Mouse (Mus musculus) heart, postnatal 0 days (tissue): Measurements from ENCODE around the gene Fgfr2. TPM values are rescaled to one million over a fixed set of nuclear protein-coding genes. Genes with fewer than 3 reads are reported as not detected.

Experiments used
- ATAC-seq: fragments of 200-750 bp; cut with Nextera tagmentation; 2 replicates; pipeline ENCODE4 v1.8.0; 2017; ENCODE audit warnings: low read depth, moderate number of reproducible peaks, moderate library complexity; ENCODE audit not compliant: insufficient read depth
- DNase-seq: peaks from one replicate; pipeline ENCODE4 v3.0.0-alpha.2; 2016; ENCODE audit warnings: low spot score
- H3K27ac ChIP-seq: fragments of 300-500 bp; sonication (generic); 2 replicates; pipeline ENCODE4 v1.5.1; 2014; ENCODE audit warnings: low read depth, mild to moderate bottlenecking
- H3K27me3 ChIP-seq: fragments of 300-500 bp; sonication (generic); 2 replicates; pipeline ENCODE4 v1.6.1; 2014; ENCODE audit warnings: low read length, mixed read lengths; ENCODE audit not compliant: control insufficient read depth, insufficient read depth
- H3K36me3 ChIP-seq: fragments of 300-500 bp; sonication (generic); replicated peaks from 2 replicates; pipeline ENCODE4 v1.6.1; 2014; ENCODE audit warnings: low read length, mixed read lengths; ENCODE audit not compliant: control insufficient read depth, insufficient read depth
- H3K4me1 ChIP-seq: fragments of 300-500 bp; sonication (generic); 2 replicates; pipeline ENCODE4 v1.6.1; 2014; ENCODE audit warnings: antibody characterized with exemption; ENCODE audit not compliant: control insufficient read depth, insufficient read depth
- H3K4me2 ChIP-seq: fragments of 300-500 bp; sonication (generic); 2 replicates; pipeline ENCODE4 v1.6.1; 2014; ENCODE audit warnings: low read depth, mild to moderate bottlenecking, low read length, moderate library complexity
- H3K4me3 ChIP-seq: fragments of 300-500 bp; sonication (generic); 2 replicates; pipeline ENCODE4 v1.5.1; 2014; ENCODE audit warnings: low read depth, low read length
- H3K9ac ChIP-seq: fragments of 300-500 bp; sonication (generic); replicated peaks from 2 replicates; pipeline ENCODE4 v1.6.1; 2014; ENCODE audit warnings: low read depth, low read length, mixed read lengths
- H3K9me3 ChIP-seq: fragments of 300-500 bp; sonication (generic); replicated peaks from 2 replicates; pipeline ENCODE4 v1.6.1; 2016; ENCODE audit warnings: low read length; ENCODE audit not compliant: control insufficient read depth
- CTCF ChIP-seq: IDR thresholded peaks from 2 replicates; pipeline ENCODE4 v1.5.1; 2016; ENCODE audit warnings: antibody characterized with exemption, control low read depth, low read depth
- EP300 ChIP-seq: IDR thresholded peaks from 2 replicates; pipeline ENCODE4 v1.6.1; 2016; ENCODE audit warnings: antibody characterized with exemption, low read depth
- whole genome bisulfite sequencing: fragments of 180-500 bp; shearing (Covaris S2); extraction: QIAGEN DNeasy Blood & Tissue Kit; methylation state at CpG from one replicate; pipeline ENCODE4 v1.1.7; 2014; 5-methylcytosine and 5-hydroxymethylcytosine counted together
- polyA plus RNA-seq: library from polyadenylated mRNA; unstranded; fragments of >200 nt; fragmentation: Nextera tagmentation; extraction: Ambion mirVana; gene quantifications from 2 replicates; pipeline ENCODE4 v1.2.1, GENCODE M21; 2015
- total RNA-seq: library from RNA; depleted of rRNA; stranded (reverse); fragments of >200 nt; gene quantifications from 2 replicates; pipeline ENCODE4 v1.2.3, GENCODE M21; 2014; ENCODE audit warnings: low replicate concordance

Gene Fgfr2
- total and polyA plus RNA-seq, 2 experiments from 2014 or later: 3.8 to 11.5 TPM

DNA sequence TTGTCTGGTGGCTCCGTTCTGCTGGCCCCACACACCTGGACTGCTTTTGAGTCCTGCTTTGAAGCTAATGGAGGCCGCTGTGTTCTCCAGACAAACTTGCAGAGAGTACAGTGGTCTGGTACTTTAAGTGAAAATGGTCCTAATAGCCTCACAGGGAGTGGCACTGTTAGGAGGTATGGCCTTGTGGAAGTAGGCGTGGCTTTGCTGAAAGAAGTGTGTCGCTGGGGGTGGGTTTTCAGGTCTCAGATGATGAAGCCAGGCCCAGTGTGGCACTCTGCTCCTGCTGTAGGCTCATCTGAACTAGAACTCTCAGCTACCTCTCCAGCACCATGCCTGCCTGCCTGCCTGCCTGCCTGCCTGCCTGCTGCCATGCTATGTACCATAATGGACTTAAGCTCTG, 2355.0 kb downstream of the Fgfr2 start:
- ATAC-seq (no peak), DNase-seq (no peak)
- Histone ChIP-seq H3K4me2 (no peak overlapping the region), H3K4me1 (no peaks in the 10 kb centered on the region), H3K9ac (no peak overlapping the region), H3K27ac (no peak overlapping the region), H3K4me3 (no peak overlapping the region), H3K27me3 (no peaks in the 10 kb centered on the region), H3K9me3 (no peaks in the 10 kb centered on the region), H3K36me3 (peaks cover 21% of the 10 kb centered on the region)
- TF ChIP-seq CTCF: no peak
- TF ChIP-seq EP300: no peak
- 92% methylated on average over 4 of the region's 4 CpGs for WGBS

DNA sequence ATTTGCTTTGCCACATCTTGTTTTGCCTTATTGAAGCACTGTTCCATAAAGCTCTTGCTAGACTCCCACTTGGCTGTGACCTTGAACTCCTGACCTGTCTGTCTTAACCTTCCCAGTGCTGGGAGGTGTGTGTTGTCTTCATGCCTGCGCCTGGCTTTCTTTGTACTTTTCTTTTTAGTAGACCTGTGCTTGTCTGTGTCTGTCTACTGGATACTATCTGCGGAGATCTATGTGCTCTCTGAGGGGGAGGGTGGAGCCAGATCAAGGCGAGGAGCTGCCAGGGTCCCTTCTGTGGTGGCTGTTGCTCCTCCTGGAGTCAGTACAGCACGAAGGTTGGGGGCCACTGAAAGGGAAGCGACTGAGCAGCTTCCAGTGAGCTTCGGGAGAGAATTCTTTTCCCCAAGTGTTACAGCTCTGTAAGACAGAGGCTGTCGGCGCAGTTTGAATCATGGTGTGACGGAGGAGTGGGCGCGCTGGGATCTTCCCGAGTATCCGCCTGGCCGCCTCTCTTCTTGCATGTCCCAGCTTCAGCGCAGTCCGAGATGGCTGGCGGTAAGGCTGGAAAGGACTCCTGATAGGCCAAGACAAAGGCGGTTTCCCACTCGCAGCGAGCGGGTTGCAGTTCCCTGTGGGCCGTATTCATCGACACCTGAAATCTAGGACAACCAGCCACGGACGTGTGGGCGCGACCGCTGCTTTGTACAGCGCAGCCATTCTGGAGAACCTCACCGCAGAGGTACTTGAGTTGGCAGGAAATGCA, 2356.6 kb downstream of the Fgfr2 start:
- Histone ChIP-seq H3K4me3 (no peak overlapping the region), H3K36me3 (peaks cover 21% of the 10 kb centered on the region), H3K27ac (no peak overlapping the region), H3K9ac (no peak overlapping the region), H3K4me1 (no peaks in the 10 kb centered on the region), H3K27me3 (no peaks in the 10 kb centered on the region), H3K9me3 (no peaks in the 10 kb centered on the region), H3K4me2 (peak overlapping the region; percentile 32; the same call in 1 of the 2 replicates)
- ATAC-seq (0 out of 2 replicates have a peak, but pooled peaks have one; percentile 14), DNase-seq (no peak)
- TF ChIP-seq EP300 (no peak), CTCF (no peak)
- WGBS: 58% methylated on average over 30 of the region's 30 CpGs

DNA sequence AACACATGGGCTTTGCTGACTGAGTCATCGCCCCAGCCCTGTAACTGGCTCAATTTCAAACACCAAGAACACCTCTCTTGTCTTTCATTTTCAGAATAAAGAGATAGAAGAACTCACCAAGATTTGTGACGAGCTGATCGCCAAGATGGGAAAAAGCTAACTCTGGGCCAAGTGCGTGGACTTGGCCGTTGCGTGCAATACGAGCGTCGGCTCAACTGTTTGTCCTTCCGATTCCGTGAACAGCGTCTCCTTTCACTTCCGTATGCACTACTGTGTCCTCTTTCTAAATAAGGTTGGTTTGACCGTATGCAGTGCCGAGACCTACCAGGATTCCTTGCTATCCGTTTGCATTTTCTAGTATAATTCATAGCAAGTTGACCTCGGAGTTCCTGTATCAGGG, 2359.0 kb downstream of the Fgfr2 start:
- H3K27ac ChIP-seq: no peak overlapping the region
- no peaks in the 10 kb centered on the region for H3K9me3 ChIP-seq
- H3K36me3 ChIP-seq: peaks cover 46% of the 10 kb centered on the region
- H3K4me2 ChIP-seq: no peak overlapping the region
- DNase-seq: no peak
- no peak overlapping the region for H3K9ac ChIP-seq
- H3K4me3 ChIP-seq: no peak overlapping the region
- TF ChIP-seq EP300 (no peak), CTCF (no peak)
- 94% methylated on average over 17 of the region's 17 CpGs for WGBS
- H3K4me1 ChIP-seq: no peaks in the 10 kb centered on the region
- no peak for ATAC-seq
- no peaks in the 10 kb centered on the region for H3K27me3 ChIP-seq

DNA sequence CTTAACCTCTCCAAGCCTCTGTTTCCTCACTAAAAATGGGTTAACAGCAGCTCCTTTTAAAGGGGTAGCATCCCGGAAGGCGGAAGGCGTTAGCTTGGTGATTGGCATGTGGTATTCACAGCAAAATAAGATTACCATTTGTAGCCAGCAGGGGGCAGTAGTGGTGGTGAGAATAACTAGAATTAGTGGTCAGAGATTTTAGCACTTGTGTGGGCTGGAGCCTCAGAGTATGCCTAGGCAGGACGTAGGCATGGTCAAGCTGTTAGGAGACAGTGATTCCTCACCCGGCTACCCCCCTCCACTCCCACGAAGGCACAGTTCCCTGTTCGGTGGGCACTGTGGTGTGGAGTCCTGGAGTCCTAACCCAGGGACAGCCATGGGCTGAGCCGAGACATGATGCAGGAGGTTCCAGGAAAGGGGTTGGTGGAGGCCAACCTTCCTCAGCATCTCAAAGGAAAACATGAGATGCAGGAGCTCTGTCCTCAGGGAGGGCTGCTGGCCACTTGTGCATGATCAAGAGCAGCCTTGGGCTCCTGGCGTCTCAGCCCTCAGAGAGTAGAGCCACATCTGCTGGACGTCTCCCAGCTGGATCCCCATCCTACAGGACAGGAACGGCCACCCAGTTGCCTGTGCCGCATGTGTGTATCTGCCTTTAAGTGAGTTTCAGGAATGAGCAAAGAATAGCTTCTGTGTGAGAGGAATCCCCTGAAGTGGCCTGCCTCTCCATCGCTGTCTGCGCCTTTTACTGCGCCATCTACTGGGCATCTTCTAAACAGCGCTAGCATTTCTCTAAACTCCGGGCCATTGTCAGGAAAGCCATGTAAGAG, 2360.9 kb downstream of the Fgfr2 start:
- Histone ChIP-seq H3K4me2 (no peak overlapping the region), H3K27me3 (no peaks in the 10 kb centered on the region), H3K27ac (peak overlapping the region; percentile 52; the same call in 1 of the 2 replicates), H3K4me3 (no peak overlapping the region), H3K9me3 (no peaks in the 10 kb centered on the region), H3K4me1 (no peaks in the 10 kb centered on the region), H3K9ac (no peak overlapping the region), H3K36me3 (peaks cover 57% of the 10 kb centered on the region)
- DNase-seq (peak; percentile 72), ATAC-seq (peak; percentile 70)
- WGBS: 28% methylated on average over 17 of the region's 17 CpGs
- TF ChIP-seq EP300: no peak
- TF ChIP-seq CTCF: peak; percentile 87

DNA sequence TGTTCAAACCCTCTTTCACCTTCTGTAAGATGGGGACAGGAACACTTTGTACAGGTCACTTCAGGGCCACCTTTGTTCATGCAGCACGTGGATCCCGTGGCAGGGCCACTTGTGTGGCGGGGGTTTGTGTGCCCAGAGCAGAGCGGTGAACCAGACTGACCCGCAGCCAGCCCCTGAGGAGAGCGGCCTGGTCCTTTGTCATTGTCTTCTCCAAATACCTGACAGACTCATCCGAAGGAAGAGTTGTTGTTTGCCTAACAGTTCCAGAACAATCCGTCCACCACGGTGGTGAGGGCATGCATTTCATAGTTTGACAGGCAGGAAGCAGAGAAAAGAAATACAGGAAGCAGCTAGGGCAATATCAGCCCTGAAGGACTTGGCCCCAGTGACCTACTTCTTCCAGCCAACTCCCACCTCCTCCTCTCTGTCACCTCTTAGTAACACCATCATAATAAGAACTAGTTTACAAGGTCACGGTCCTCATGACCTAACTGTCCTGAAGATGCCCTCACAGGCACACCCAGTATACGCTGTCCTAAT, 2365.8 kb downstream of the Fgfr2 start:
- no peak for DNase-seq
- no peak overlapping the region for H3K4me2 ChIP-seq
- no peaks in the 10 kb centered on the region for H3K27me3 ChIP-seq
- peaks cover 56% of the 10 kb centered on the region for H3K36me3 ChIP-seq
- H3K27ac ChIP-seq: 0 out of 2 replicates have a peak overlapping the region, but pooled peaks have one; percentile 71
- no peak for ATAC-seq
- H3K9me3 ChIP-seq: no peaks in the 10 kb centered on the region
- H3K9ac ChIP-seq: no peak overlapping the region
- no peak for TF ChIP-seq EP300
- TF ChIP-seq CTCF: no peak
- H3K4me3 ChIP-seq: no peak overlapping the region
- 69% methylated on average over 11 of the region's 11 CpGs for WGBS
- H3K4me1 ChIP-seq: peaks cover 15% of the 10 kb centered on the region
